18 mouse cellular contexts compared by ENCODE assay signal in the genomic region with DNA sequence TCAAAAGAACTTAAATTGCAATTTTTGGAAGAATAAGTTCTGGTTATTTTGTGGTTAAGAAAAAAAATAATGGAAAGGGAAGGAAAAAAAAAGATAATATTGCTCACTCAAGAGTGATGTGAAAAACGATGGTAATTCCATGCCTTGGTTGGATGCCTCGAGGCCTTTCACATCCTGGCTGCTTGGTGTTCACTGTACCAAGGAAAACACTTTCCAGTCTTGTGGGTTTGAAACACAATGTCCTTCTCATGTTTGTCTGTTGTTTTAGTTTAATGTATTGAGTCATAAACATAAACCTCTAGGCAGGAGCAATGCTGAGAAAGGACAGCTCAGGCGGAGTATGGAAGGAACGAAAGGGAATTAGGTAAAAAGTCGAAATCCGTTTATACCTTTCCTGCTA.
"Had no signal": no experiment of that assay in that cellular context is flagged by ENCODE, and none has a peak within 500 bp of the region (broad histone marks: within the 10 kb centered on the region; RNA-seq: fewer than 3 reads in every experiment).

No protein-coding gene starts in this region.

- H3K4me1 ChIP-seq: lung, embryonic 15.5 days; megakaryocyte, embryonic 14.5 days; midbrain, embryonic 13.5 days; midbrain, embryonic 15.5 days; neural tube, embryonic 12.5 days had no signal

- H3K36me3 ChIP-seq: lung, embryonic 15.5 days; midbrain, embryonic 13.5 days; midbrain, embryonic 15.5 days; neural tube, embryonic 12.5 days had no signal

- H3K4me3 ChIP-seq: lung, embryonic 15.5 days; megakaryocyte, embryonic 14.5 days; midbrain, embryonic 13.5 days; midbrain, embryonic 15.5 days; neural tube, embryonic 12.5 days had no signal

- H3K9me3 ChIP-seq: lung, embryonic 15.5 days; midbrain, embryonic 13.5 days; midbrain, embryonic 15.5 days; neural tube, embryonic 12.5 days had no signal

- H3K9ac ChIP-seq: liver, postnatal 0 days; lung, embryonic 15.5 days; midbrain, embryonic 13.5 days; midbrain, embryonic 15.5 days; neural tube, embryonic 12.5 days had no signal

- DNase-seq: liver, postnatal 0 days; lung, adult 2 months; lung, postnatal 14 days; lung, postnatal 36 days; right cerebral cortex, postnatal 25 days; right cerebral cortex, postnatal 4 days; spleen, adult 18-20 months; thymus, adult 18-20 months; thymus, postnatal 14 days; thymus, postnatal 36 days had no signal

- H3K27ac ChIP-seq: lung, embryonic 15.5 days; macrophage; midbrain, embryonic 13.5 days; midbrain, embryonic 15.5 days; neural tube, embryonic 12.5 days had no signal

- H3K4me2 ChIP-seq: lung, embryonic 15.5 days; midbrain, embryonic 11.5 days; midbrain, embryonic 13.5 days; midbrain, embryonic 15.5 days; neural tube, embryonic 12.5 days had no signal

- ATAC-seq: liver, postnatal 0 days; lung, postnatal 0 days; midbrain, embryonic 13.5 days; midbrain, embryonic 15.5 days had no signal

- H3K27me3 ChIP-seq: lung, embryonic 15.5 days; megakaryocyte, embryonic 14.5 days; midbrain, embryonic 13.5 days; midbrain, embryonic 15.5 days; neural tube, embryonic 12.5 days had no signal
